Mouse (Mus musculus): Measurements from ENCODE around the gene Fahd2a. TPM values are rescaled to one million over a fixed set of nuclear protein-coding genes. Genes with fewer than 3 reads are reported as not detected.

The Fahd2a gene
- total and polyA plus RNA-seq, 3 experiments: 6.8 to 8.2 TPM; not detected in 1

- no peaks in the 10 kb centered on the region for H3K9me3 ChIP-seq (replicated peaks; ENCODE audit: insufficient read depth, low read length)
- no peak overlapping the region for H3K4me3 ChIP-seq (ENCODE audit: control insufficient read depth in 1 of 2, insufficient read depth in 1 of 2, low read depth in 2 of 2, low read length in 2 of 2)
- no peak overlapping the region for H3K9ac ChIP-seq (ENCODE audit: control insufficient read depth, low read depth, low read length, poor library complexity, severe bottlenecking)
- peak; percentile 74 for TF ChIP-seq TCF12 (IDR thresholded peaks at IDR 0.05; ENCODE audit: low read depth, low read length)
- no peak for TF ChIP-seq UBTF (IDR thresholded peaks at IDR 0.05; ENCODE audit: borderline replicate concordance, insufficient read depth, low read depth, low read length)
- peak; percentile 66 for TF ChIP-seq ETS1 (IDR thresholded peaks at IDR 0.05; ENCODE audit: low read depth, low read length)
- no peak for TF ChIP-seq CTCF (IDR thresholded peaks at IDR 0.05 in 2 of 3, conservative IDR thresholded peaks at IDR 0.05 in 1 of 3; ENCODE audit: control insufficient read depth in 1 of 3, insufficient read depth in 1 of 3, low read depth in 2 of 3, low read length in 3 of 3, poor library complexity in 1 of 3, severe bottlenecking in 1 of 3)
- peak; percentile 60 for TF ChIP-seq RCOR1 (IDR thresholded peaks at IDR 0.05; ENCODE audit: low read depth, low read length)
- no peak for TF ChIP-seq POLR2AphosphoS2 (IDR thresholded peaks at IDR 0.05; ENCODE audit: low read length)
- 0 out of 2 replicates have a peak, but pooled peaks have one; percentile 16 for TF ChIP-seq MAZ (IDR thresholded peaks at IDR 0.05; ENCODE audit: low read depth, low read length)
- peak; percentile 29; the same call in 1 of the 2 replicates for TF ChIP-seq MXI1 (IDR thresholded peaks at IDR 0.05; ENCODE audit: low read depth, low read length)
- TF ChIP-seq SIN3A (IDR thresholded peaks at IDR 0.05; ENCODE audit: low read length): peak; percentile 54
- TF ChIP-seq BHLHE40 (IDR thresholded peaks at IDR 0.05; ENCODE audit: borderline replicate concordance, low read depth, low read length): no peak
- TF ChIP-seq GABPA (IDR thresholded peaks at IDR 0.05; ENCODE audit: low read depth, low read length): no peak
- TF ChIP-seq GATA1 (IDR thresholded peaks at IDR 0.05; ENCODE audit: low read depth, low read length): peak; percentile 74
- no peak for TF ChIP-seq NRF1 (IDR thresholded peaks at IDR 0.05; ENCODE audit: insufficient read depth, low read depth, low read length, poor library complexity, severe bottlenecking)
- TF ChIP-seq MYB (IDR thresholded peaks at IDR 0.05; ENCODE audit: low read depth, low read length): no peak
- no peak for TF ChIP-seq HCFC1 (IDR thresholded peaks at IDR 0.05; ENCODE audit: low read depth, low read length)
- no peak for TF ChIP-seq MEF2A (IDR thresholded peaks at IDR 0.05; ENCODE audit: extremely low read depth, insufficient replicate concordance, low read depth, low read length, poor library complexity, severe bottlenecking)
- TF ChIP-seq TAL1 (IDR thresholded peaks at IDR 0.05; ENCODE audit: low read length): peak; percentile 36
- no peak for TF ChIP-seq KAT2A (conservative IDR thresholded peaks at IDR 0.05; ENCODE audit: low read depth, low read length)
- TF ChIP-seq MAX (IDR thresholded peaks at IDR 0.05; ENCODE audit: low read length): no peak; the same call in 1 of the 2 replicates
- TF ChIP-seq SMC3 (IDR thresholded peaks at IDR 0.05; ENCODE audit: low read depth, low read length): no peak
- TF ChIP-seq EP300 (IDR thresholded peaks at IDR 0.05; ENCODE audit: low read depth in 1 of 2, low read length in 2 of 2): peak; percentile 62 to 68; a peak in 3 of 4 replicates
- TF ChIP-seq POLR2A (IDR thresholded peaks at IDR 0.05; ENCODE audit: control insufficient read depth in 1 of 2, insufficient read depth in 1 of 2, low read depth in 1 of 2, low read length in 2 of 2, poor library complexity in 1 of 2): no peak
- no peak for TF ChIP-seq JUND (IDR thresholded peaks at IDR 0.05; ENCODE audit: low read depth, low read length)
- TF ChIP-seq ELF1 (IDR thresholded peaks at IDR 0.05; ENCODE audit: low read depth, low read length): no peak
- no peak for TF ChIP-seq ZNF384 (IDR thresholded peaks at IDR 0.05; ENCODE audit: low read depth, low read length)
- TF ChIP-seq NELFE (IDR thresholded peaks at IDR 0.05; ENCODE audit: low read depth, low read length): no peak
- TF ChIP-seq RAD21 (IDR thresholded peaks at IDR 0.05; ENCODE audit: low read depth, low read length): no peak
- no peaks in the 10 kb centered on the region for H3K27me3 ChIP-seq (ENCODE audit: control insufficient read depth in 1 of 2, insufficient read depth in 2 of 2, low read length in 2 of 2)
- peak; percentile 58 for DNase-seq (ENCODE audit: low read depth, low spot score)
- H3K36me3 ChIP-seq (ENCODE audit: control insufficient read depth in 1 of 2, insufficient read depth in 2 of 2, low read length in 2 of 2): peaks cover 0 to 9% of the 10 kb centered on the region in 2 experiments; a peak in 2 of 4 replicates
- peaks cover 5% of the 10 kb centered on the region for H3K79me2 ChIP-seq (ENCODE audit: control insufficient read depth, insufficient read depth, low read length, poor library complexity)
- H3K4me1 ChIP-seq (ENCODE audit: control insufficient read depth in 1 of 2, insufficient read depth in 2 of 2, low read length in 2 of 2): peaks cover 6 to 39% of the 10 kb centered on the region in 2 experiments
- no peak overlapping the region for H3K27ac ChIP-seq (ENCODE audit: control insufficient read depth, low read depth, low read length)
Measured at GRCm38 (mm10) chr2:127446847-127447246, 2.5 kb upstream of the Fahd2a start.

Measured in MEL (cell line).